Mouse (Mus musculus) bone marrow macrophage, adult 2 months (primary cell): ENCODE measurements around the gene Galnt17.

Experiments
- CTCF ChIP-seq: IDR thresholded peaks from 2 replicates; pipeline ENCODE4 v1.5.1; 2012; ENCODE audit warnings: low read depth, mild to moderate bottlenecking, low read length, moderate library complexity
- POLR2A ChIP-seq: IDR thresholded peaks from 2 replicates; pipeline ENCODE4 v1.6.1; 2012; ENCODE audit warnings: mild to moderate bottlenecking, low read depth, low read length, borderline replicate concordance

DNA sequence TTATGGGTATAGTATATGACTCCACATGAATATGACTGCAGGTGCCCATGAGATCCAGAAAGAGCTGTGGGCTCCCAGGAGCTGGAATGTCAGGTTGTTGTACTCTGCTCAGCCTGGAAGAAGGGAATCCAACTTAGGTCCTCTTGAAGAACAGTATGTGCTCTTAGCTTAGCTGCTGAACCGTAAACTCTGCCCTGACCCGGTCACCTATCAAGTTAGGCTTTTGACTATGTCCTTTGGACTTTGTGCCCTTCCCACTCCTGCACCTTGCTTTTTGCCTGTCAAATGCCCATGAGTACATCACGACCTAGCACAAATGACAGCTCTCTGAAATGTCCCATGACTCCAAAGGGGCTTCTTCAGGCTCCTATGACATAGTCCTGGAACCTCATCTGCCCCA is 90.1 kb downstream of the Galnt17 start:
- TF ChIP-seq CTCF (no peak), POLR2A (no peak)
